Mouse (Mus musculus) c-Kit-positive CD71-positive TER-119-negative erythroid progenitor cells, embryonic 14.5 days (primary cell): ENCODE results near the gene Dlgap1.

ENCODE experiments used
- DNase-seq: peaks from one replicate; pipeline ENCODE4 v3.0.0-alpha.2; 2013; ENCODE audit warnings: low read depth

Gene Dlgap1

DNA sequence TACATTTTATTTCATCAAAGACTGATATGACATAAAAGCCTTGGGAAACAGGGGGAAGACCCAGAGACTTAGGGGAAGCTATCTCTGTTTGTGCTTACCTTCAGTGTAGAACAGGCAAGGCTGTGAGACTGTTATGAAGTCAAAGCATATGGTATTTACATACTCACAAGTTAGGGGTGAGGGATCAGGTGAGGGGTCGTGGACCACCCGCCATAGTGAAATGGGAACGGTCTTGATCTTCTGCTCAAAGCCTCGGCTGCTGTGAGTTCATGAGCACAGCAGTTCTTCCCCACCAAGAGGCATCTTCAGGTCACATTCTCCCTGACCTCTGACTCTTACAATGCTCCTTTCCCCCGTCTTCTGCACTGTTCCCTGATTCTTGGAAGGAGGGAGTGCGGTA lies 658.1 kb downstream of the Dlgap1 start:
- DNase-seq: no peak

DNA sequence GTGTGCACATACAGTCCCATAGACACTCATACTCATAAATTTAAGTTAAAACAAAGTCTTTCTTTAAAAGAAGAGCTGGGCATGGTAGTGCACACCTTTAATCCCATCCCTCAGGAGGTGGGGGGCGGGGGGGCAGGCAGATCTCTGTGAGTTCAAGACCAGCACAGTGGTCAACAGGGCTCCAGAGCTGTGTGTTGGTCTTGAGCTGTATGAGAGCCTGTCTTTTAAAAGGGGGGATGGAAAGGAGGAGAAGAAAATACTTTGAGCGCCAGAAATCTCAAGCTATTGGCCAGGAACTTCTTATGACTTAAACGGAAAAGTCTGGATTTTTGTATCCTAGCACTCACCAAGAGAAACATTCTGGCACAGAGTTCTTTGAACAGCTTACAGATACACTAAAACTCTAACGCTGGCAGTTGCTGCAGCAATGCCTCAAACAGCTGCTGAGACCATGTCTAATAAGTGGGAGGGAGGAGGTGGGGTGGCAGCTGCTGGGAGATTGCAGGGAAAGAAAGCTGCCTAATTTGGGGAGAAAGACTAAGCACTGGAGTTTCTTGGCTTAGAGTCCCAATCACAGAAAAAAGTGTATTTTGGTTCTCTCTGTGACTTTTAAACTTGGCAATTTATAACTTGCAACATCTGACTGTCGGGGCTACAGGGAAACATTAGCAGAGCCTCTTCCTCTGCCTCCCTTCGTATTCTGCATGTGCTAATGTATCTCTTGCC lies 660.9 kb downstream of the Dlgap1 start:
- no peak for DNase-seq

DNA sequence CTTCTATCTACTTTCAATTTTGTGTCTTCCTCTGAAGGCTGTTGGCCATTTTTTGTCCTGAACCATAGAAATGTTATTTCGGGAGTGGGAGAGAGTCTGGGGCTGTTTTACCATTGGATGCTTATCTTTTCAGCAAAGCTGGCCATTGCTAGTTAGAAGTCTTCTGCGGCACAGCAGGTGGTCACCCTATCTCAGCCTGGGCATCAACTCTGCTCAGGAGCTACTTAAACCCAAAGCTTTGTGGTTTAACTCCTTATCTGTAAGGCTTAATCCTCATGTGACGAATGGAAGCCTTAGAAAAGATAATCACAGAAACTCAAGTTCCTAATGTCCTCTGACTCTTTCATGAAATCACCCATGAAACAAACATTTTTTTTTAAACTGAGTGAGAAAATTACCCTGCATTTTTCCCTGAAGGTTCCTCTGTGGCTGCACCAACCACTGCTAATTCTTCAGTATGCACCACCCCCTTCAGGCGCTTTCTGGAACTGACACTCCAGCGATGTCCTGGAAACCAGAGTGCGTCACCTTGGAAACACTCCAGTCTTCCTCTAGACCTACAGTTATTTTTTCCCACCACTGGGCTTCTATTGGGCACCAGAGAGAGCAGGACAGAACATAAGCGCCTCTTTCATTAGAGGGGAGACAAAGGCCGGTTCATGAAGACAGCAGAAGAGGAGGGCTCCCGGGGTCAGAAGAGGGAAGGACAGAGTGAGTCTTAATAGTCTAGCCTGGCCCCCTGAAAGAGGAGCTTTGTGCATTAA lies 664.5 kb downstream of the Dlgap1 start:
- peak; percentile 1 for DNase-seq

DNA sequence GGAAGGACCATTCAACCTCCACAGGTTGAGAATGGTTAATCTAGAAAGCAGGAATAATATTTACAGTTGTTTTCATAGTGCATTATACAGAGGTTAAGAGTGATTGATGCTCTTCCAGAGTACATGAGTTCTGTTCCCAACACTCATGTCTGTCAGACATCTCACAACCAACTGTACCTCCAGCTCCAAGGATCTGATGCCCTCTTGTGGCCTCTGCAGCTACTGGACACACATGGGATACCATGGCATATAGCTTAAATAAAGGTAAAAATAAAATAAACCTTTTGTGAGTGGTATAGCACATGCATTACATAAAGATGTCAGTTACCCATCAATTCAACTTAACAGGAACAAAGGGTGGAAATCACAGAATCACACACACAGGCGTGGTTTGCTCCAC lies 674.3 kb downstream of the Dlgap1 start:
- DNase-seq: no peak

DNA sequence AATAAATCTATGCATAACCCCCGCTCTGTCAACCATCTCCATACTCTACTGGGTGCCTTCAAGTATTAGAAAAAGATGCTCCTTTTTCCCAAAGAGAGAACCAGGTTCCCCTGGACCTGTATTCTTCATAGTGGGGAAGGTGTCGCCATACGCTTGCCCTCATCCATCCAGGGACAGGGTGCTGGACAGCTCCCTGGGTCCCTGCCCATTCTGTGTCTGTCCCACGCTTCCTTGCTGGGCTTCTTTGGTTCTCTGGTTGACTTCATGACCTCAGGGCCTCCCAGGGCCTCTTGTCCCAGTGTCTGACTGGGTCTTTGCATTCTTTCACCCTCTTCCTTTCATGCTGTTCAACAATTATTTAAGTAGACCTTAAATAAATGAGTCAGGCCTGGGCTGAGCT lies 677.8 kb downstream of the Dlgap1 start:
- DNase-seq: no peak

DNA sequence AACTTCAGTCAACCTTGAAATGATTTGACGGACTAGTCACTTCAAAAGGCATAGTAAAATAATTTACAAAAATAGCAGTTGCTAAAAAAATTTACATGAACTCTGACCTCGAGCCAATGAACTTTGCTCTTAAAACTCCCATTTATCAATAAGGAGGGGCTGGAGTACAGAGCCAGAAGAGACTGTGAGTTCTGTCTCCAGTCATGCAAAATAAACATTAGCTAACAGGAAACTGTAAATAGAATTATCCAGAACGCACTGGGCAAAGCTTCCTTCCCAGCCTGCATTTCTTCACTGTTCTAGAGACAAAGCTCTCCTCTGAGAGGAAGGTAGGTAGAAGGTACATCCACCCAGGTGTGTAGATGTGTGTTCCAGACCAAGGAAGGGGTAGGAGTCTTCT lies 692.5 kb downstream of the Dlgap1 start:
- DNase-seq: no peak

DNA sequence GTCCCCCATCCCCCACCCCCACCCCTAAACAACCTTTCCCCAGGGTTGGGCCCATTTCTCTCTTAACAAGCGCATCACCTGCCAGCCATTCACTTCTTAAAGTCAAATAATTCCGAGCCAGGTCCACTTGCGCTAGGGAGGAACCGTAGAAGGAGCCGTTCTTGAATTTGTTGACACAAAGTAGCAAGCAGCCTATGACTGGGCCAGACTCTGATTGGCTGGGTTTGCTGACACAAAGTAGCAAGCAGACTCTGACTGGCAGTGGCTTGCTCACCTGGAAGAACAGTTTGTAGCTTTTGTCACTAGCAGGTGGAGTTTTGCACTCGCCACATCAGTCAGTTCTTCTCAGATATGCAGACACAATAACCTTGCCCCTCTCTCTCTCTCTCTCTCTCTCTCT lies 695.1 kb downstream of the Dlgap1 start:
- DNase-seq: no peak

DNA sequence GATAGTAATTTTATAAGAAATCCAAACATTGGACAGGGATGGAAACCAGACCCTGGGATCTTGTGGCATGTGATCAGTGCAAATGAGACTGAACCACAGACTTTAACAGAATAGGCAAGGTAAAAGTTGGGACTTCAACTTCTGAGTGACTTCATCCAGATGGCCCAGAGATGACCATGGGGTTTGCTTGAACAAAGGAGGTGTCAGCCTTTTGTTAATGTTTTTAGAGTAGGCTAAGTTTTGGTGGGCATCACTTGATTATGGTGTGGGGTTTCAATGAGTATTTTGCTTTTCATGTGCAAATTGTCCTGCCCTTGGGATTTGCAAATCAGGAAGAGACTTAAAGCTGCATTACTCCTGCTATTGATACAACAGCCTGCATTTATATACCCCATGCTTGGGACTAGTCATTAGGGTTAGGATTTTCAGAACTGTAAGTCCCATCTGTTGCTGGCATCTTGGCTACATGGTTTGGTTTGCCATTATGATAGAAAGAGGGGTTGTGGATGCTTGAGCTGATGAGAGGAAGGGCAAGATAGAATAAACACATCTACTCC lies 695.7 kb downstream of the Dlgap1 start:
- no peak for DNase-seq

DNA sequence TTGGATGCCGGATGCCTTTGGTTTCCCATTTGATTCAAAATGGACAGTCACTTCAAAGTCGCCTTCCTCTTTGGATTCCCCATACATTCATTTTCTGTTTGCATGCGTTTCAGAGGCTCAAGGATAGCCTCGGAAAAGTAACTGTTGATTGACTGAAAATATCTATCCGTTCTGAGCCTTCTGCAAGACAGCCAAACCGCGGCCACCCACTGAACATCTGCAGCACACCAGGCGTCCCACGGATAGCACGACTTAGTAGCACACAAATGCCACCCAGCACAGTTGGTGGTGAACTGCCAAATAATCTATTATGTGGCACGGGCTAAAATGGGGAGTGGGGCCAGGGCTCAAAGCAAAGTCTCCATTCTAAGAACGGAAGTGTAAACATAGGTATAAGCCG lies 705.1 kb downstream of the Dlgap1 start:
- no peak for DNase-seq

DNA sequence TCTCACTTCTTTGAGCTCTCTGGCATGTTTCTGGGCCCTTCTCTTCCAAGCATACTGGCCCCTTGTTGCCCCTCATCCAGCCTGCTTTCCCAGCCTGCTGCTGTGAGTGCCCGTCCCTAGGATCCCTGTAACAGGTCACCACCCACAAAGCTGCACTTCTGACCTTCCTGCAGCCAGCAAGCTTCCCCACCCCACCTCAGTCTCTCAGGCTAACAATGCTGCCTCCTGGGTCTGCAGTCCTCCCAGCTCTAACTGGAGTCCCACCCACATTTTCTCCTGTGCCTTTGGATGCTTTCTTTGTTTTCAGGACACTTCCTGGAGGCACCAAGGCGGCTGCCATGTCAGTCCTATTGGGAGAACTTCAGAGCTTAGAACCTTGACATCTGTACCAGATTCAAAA lies 707.6 kb downstream of the Dlgap1 start:
- DNase-seq: no peak

DNA sequence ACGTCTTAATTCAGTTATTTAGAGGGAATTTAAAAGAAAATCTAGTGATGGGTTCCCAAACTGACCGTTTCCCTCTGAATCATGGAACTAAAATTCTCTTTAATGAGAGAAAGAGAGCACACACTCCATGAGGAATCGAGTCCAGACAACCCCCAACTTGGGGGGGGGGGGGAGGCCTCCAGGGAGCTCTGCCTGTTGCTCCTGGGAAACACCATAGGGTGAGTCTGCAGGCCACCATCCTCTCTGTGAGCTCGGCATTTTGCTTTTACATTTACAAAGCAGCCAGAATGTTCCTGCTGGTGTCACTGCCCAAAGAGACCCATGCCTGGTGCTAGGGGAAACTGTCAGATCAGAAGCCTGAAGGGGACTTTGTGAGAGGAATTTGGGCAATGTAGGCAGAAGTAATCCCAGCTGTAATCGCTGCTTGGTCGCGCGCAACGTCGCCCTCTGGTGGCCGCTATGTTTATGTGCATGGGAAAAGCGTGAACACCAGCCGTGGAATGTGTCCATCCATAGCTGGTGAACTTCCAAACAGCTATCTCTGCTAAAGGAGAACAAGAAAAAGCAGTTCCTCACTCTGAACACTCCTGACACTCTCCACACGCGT lies 714.8 kb downstream of the Dlgap1 start:
- peak; percentile 9 for DNase-seq

DNA sequence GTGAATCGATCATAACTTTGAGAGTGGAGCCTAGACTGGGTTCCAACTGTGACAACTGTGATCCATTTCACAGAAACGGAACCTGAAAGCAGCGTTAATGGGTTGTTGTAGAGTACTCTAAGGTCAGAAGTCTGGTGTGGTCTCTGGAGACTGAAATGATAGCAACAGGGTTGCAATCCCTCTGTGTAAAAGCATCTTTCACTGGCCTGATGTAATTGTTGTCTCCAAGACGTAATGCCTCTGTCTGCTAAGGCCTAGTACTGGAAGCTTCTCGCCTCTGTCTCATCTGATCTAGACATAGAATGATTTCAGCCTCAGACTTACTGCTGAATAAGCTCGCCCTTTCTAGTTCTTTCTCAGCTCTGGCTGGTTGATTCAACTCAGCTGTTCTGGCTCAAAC lies 721.3 kb downstream of the Dlgap1 start:
- no peak for DNase-seq

DNA sequence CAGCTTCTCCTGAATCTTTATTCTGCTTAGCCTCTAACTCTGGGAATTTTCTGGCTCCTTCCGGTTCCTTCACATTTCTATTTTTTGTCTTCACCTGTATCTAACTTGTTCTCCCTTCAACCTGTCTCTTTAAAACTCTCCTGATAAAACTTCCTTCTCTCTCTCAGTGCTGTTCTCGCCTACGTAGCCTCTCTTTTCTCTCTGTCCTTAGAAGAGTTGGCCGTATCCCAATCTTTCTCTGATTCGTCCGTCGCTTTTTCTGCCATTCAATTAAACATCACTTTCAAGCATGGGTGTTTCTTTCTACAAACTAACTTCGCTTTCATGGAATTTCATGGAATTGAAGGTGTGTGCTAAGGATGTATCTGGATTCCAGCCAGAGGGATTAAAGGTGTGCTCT lies 721.7 kb downstream of the Dlgap1 start:
- DNase-seq: no peak

DNA sequence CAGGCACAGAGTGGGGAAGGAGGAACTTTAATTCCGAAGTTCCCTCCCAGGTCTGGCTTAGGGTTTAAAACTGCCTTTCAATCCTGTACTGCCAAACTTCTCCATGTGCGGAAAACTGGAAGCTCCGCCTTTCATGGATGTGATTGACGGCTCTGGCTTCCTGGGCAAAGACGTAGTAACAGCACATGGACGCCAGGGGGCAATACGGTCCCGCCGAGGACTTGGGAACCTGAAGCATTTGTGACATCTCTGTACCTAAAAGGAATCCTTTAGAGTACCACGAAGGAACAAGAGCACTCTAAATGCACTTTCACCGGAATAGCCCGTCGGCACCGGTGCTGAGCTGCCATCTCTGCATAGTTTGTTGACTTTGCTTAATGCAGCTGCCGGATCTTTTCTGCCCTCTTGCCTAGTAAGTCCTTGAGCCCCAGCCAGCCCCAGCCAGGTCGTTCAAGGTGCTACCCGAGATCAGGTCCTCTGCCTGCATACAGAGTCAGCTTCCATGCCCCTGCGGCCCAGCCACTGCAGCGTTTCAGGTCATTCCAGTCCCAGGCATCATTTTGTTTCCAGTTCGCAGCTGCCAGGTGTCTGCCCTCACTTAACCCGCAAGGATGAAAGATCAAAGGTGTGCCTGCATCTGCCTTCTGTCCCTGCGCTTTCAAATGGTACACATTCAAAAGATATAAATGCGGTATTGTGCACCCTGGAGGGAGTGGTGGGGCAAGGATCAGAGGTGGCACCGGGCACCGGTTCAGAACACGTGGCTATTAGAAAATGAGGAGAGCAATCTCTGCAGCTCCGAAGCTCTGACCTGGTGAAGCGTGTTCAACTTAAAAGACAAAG lies 738.3 kb downstream of the Dlgap1 start:
- DNase-seq: peak; percentile 23

DNA sequence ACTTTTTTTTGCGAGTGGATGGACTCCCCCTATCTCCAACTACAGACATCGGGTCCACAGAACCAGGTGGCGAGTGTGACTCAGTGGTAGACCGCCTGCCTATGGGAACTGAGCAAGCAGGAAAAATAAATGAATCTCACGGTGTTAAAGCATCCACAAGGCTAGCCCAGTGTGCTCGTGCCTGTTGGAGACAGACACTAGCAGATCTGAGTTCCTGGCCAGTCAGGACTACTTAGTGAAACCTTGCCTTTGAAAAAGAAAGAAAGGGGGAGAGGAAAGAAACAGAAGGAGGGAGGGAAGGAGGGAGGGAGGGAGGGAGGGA lies 738.9 kb downstream of the Dlgap1 start:
- no peak for DNase-seq

DNA sequence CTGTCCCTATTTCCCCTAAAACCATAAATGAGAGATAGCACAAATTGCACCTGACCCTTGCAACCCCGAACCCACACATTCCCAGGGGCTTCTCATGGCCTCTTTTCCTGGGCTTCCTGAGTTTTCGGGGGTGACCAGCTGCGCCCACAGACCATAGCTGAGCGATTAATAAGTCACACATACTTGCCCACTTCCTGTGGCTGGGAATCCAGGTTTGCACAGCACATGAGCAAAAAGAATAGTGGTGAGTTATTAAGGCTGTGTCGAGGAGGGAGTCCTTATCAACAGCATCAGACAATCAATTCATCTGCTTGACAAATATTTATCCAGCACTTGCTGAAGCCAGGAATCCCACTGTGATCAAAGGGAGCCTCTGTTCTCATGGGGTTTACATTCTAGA lies 740.7 kb downstream of the Dlgap1 start:
- DNase-seq: no peak

DNA sequence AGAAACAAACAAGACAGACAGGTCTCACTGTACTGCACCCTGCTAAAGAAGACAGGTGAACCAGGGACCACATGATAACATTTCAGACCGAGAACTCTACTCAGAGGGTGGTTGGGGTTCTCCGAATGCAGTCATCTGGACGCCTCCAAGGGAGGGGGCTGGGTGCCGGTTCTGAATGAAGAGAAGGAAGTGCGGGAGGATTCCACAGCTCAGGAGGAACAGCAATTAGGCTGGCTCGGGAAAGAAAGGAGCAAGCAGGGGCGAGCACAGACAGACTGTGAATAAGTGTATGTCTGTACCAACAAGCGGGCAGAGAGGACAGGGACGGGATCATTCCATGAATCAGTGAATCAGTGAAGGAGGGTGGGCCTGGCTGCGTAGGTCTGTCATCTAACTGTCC lies 744.6 kb downstream of the Dlgap1 start:
- no peak for DNase-seq

DNA sequence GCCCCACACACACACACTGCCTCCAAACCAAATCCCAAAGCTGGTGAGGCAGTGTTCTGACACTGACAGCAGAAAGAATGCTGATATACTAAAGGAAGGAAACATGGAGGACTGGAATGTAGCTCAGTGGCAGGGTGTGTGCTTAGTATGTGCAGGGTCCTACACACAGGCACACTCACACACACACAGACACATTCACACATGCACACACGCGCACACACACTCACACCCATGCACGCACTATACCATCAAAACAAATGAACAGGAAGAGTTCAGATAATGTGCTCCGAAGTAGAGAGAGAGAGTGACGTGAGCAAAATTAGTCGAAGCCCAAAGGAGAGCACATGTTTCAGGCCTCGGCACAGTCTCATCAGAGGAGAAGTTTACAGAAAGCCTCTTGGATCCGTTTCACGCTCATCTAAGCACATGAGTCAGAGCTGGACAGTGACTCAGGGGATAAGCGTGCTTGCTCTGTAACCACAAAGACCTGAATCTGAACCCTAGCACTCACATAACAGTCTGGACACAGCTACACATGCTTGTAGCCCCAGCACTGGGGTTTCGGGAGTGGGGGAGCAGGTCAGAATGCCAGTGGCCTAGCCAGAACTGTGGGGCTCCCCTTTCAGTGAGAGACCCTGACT lies 750.9 kb downstream of the Dlgap1 start:
- no peak for DNase-seq

DNA sequence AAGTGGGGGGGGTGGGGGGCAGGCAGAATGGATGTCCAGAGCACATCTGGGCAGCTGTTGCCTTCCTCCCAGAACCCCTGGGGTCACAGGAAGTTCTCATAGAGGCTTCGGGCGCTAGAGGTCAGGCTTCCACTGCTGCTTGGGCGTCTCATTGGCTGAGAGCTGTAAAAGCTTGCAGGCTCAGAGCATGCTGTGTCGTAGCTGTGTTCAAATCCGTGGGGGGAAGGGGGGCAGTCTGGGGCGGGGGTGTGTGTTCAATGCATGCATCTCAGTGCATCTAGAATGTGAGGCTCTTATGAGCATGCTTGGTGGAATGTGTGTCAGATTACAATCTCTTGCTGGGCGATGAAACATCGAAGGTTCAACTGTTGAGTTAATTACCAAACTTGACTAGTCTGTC lies 751.9 kb downstream of the Dlgap1 start:
- DNase-seq: no peak

DNA sequence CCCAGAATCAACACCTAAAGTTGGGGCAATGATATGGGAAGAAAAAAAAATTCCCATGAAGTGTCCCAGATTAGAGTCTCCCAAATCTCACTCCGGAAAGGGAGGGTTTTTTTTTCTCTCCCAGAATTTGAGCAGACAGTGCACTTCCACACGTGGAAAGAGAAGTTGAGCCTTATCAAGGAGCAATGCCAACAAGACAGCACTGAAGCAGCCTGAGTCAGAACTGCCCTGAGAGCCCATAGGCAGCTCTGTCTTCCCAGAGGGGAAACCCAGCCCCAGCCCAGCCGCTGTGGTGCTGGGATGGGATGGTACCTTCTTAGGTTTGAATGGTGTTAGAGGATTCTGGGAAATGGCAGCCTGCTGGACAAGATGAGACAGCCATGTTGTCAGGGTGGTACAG lies 753.3 kb downstream of the Dlgap1 start:
- no peak for DNase-seq

DNA sequence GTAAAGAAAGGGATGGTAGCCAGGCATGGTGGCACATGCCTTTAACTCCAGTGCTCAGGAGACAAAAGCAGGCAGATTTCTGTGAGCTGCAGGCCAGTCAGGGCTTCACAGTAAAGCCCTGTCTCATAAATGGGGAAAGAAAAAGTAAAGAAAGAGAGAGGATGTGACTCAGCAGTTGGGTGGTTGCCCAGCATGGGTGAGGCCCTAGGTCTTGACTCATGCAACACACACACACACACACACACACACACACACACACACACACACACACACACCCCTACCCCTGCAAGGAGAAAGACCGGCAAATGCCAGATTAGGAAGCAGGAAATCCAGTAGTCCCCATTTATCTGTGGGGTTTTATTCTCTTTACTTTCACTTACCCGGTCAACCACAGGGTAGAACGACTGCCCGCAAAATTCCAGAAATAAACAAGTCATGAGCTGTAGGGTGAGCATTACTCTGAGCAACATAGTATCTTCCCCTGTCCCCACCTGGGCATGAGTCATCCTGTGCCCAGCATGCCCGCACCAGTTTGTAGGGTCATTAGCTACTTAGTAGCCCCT lies 759.9 kb downstream of the Dlgap1 start:
- no peak for DNase-seq

DNA sequence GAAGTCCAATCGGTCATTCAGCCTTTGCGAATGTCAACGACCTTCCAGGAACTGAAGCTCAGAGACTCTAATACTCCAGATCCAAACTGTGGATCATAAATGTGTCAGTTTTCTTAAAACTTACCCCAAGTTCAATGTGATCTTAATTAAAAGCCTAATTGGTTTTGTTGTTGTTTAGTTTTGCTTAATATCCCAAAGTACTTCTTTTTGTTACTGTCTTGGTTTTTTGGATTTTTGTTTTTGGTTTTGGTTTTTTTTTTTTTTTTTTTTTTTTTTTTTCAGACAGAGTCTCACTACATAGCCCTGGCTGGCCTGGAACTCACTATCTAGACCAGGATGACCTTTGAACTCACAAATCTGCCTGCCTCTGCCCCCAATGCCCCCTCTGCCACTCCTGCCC lies 765.9 kb downstream of the Dlgap1 start:
- no peak for DNase-seq
